Mouse (Mus musculus): ENCODE results near the gene Dgat2. TPM values are rescaled to one million over a fixed set of nuclear protein-coding genes. Genes with fewer than 3 reads are reported as not detected.

The Dgat2 gene
- polyA plus RNA-seq, 1 experiment from 2014 or later: 7.9 TPM

- no peaks in the 10 kb centered on the region for H3K9me3 ChIP-seq (replicated peaks)
- WGBS: 69% methylated on average over 10 of the region's 10 CpGs
- no peak overlapping the region for H3K4me2 ChIP-seq
- no peak overlapping the region for H3K4me3 ChIP-seq
- no peaks in the 10 kb centered on the region for H3K27me3 ChIP-seq
- H3K4me1 ChIP-seq: no peaks in the 10 kb centered on the region
- H3K36me3 ChIP-seq (ENCODE audit: poor library complexity, severe bottlenecking): no peaks in the 10 kb centered on the region
- H3K27ac ChIP-seq: no peak overlapping the region
- ATAC-seq: no peak
- no peak overlapping the region for H3K9ac ChIP-seq
Measured at GRCm38 (mm10) chr7:99171730-99172463, 10.6 kb downstream of the Dgat2 start.

- Histone ChIP-seq H3K4me3 (no peak overlapping the region), H3K9ac (no peak overlapping the region), H3K27ac (no peak overlapping the region), H3K36me3 (ENCODE audit: poor library complexity, severe bottlenecking) (no peaks in the 10 kb centered on the region), H3K27me3 (no peaks in the 10 kb centered on the region), H3K4me1 (no peaks in the 10 kb centered on the region), H3K4me2 (no peak overlapping the region), H3K9me3 (replicated peaks) (no peaks in the 10 kb centered on the region)
- ATAC-seq: no peak
- 95% methylated on average over 6 of the region's 6 CpGs for WGBS
Measured at GRCm38 (mm10) chr7:99170519-99170918, 12.0 kb downstream of the Dgat2 start.

GRCm38 (mm10) chr7:99169717-99170403 lies 12.7 kb downstream of the Dgat2 start:
- ATAC-seq: no peak
- 90% methylated on average over 9 of the region's 9 CpGs for WGBS
- no peak overlapping the region for H3K4me2 ChIP-seq

GRCm38 (mm10) chr7:99168756-99169155 lies 13.8 kb downstream of the Dgat2 start:
- whole genome bisulfite sequencing: 89% methylated on average over 6 of the region's 6 CpGs
- Histone ChIP-seq H3K4me2 (no peak overlapping the region), H3K27ac (no peak overlapping the region), H3K36me3 (ENCODE audit: poor library complexity, severe bottlenecking) (no peaks in the 10 kb centered on the region), H3K9me3 (replicated peaks) (no peaks in the 10 kb centered on the region), H3K4me3 (no peak overlapping the region), H3K4me1 (no peaks in the 10 kb centered on the region), H3K27me3 (no peaks in the 10 kb centered on the region), H3K9ac (no peak overlapping the region)
- ATAC-seq: no peak

More at GRCm38 (mm10) chr7:99169717-99170403, 12.7 kb downstream of the Dgat2 start:
- Histone ChIP-seq H3K9ac (no peak overlapping the region), H3K27ac (no peak overlapping the region), H3K4me3 (no peak overlapping the region), H3K9me3 (replicated peaks) (no peaks in the 10 kb centered on the region), H3K36me3 (ENCODE audit: poor library complexity, severe bottlenecking) (no peaks in the 10 kb centered on the region), H3K4me1 (no peaks in the 10 kb centered on the region), H3K27me3 (no peaks in the 10 kb centered on the region)

- WGBS: 57% methylated on average over 5 of the region's 5 CpGs
- Histone ChIP-seq H3K27ac (no peak overlapping the region), H3K36me3 (ENCODE audit: poor library complexity, severe bottlenecking) (no peaks in the 10 kb centered on the region), H3K4me2 (no peak overlapping the region), H3K27me3 (no peaks in the 10 kb centered on the region), H3K4me3 (no peak overlapping the region), H3K4me1 (no peaks in the 10 kb centered on the region), H3K9me3 (replicated peaks) (no peaks in the 10 kb centered on the region), H3K9ac (no peak overlapping the region)
- no peak for ATAC-seq
Measured at GRCm38 (mm10) chr7:99167939-99168338, 14.6 kb downstream of the Dgat2 start.

- Histone ChIP-seq H3K9ac (no peak overlapping the region), H3K9me3 (replicated peaks) (no peaks in the 10 kb centered on the region), H3K36me3 (ENCODE audit: poor library complexity, severe bottlenecking) (no peaks in the 10 kb centered on the region), H3K4me3 (no peak overlapping the region), H3K27me3 (no peaks in the 10 kb centered on the region), H3K4me2 (no peak overlapping the region), H3K27ac (no peak overlapping the region), H3K4me1 (no peaks in the 10 kb centered on the region)
- ATAC-seq: no peak
- 88% methylated on average over 8 of the region's 8 CpGs for WGBS
Measured at GRCm38 (mm10) chr7:99166159-99166558, 16.4 kb downstream of the Dgat2 start.

- H3K9ac ChIP-seq: no peak overlapping the region
- ATAC-seq: no peak
- no peak overlapping the region for H3K4me2 ChIP-seq
- H3K27me3 ChIP-seq: no peaks in the 10 kb centered on the region
- H3K36me3 ChIP-seq (ENCODE audit: poor library complexity, severe bottlenecking): no peaks in the 10 kb centered on the region
- H3K9me3 ChIP-seq (replicated peaks): no peaks in the 10 kb centered on the region
- 93% methylated on average over 7 of the region's 7 CpGs for WGBS
- no peak overlapping the region for H3K4me3 ChIP-seq
- H3K4me1 ChIP-seq: no peaks in the 10 kb centered on the region
- no peak overlapping the region for H3K27ac ChIP-seq
Measured at GRCm38 (mm10) chr7:99164873-99165410, 17.6 kb downstream of the Dgat2 start.

- Histone ChIP-seq H3K9ac (no peak overlapping the region), H3K27ac (no peak overlapping the region), H3K27me3 (no peaks in the 10 kb centered on the region), H3K4me1 (no peaks in the 10 kb centered on the region), H3K4me3 (no peak overlapping the region), H3K36me3 (ENCODE audit: poor library complexity, severe bottlenecking) (no peaks in the 10 kb centered on the region), H3K4me2 (no peak overlapping the region), H3K9me3 (replicated peaks) (no peaks in the 10 kb centered on the region)
- 91% methylated on average over 7 of the region's 7 CpGs for WGBS
- ATAC-seq: no peak
Measured at GRCm38 (mm10) chr7:99162462-99162861, 20.1 kb downstream of the Dgat2 start.

- 93% methylated on average over 11 of the region's 11 CpGs for WGBS
- no peak for ATAC-seq
- no peak overlapping the region for H3K9ac ChIP-seq
Measured at GRCm38 (mm10) chr7:99161961-99162360, 20.6 kb downstream of the Dgat2 start.

GRCm38 (mm10) chr7:99161529-99161928 lies 21.0 kb downstream of the Dgat2 start:
- Histone ChIP-seq H3K9me3 (replicated peaks) (no peaks in the 10 kb centered on the region), H3K9ac (no peak overlapping the region), H3K4me1 (no peaks in the 10 kb centered on the region), H3K4me3 (no peak overlapping the region), H3K4me2 (no peak overlapping the region), H3K27me3 (no peaks in the 10 kb centered on the region), H3K27ac (no peak overlapping the region), H3K36me3 (ENCODE audit: poor library complexity, severe bottlenecking) (no peaks in the 10 kb centered on the region)
- WGBS: 62% methylated on average over 4 of the region's 4 CpGs
- ATAC-seq: no peak

More at GRCm38 (mm10) chr7:99161961-99162360, 20.6 kb downstream of the Dgat2 start:
- no peak overlapping the region for H3K4me2 ChIP-seq
- no peaks in the 10 kb centered on the region for H3K9me3 ChIP-seq (replicated peaks)
- no peaks in the 10 kb centered on the region for H3K27me3 ChIP-seq
- no peak overlapping the region for H3K4me3 ChIP-seq
- H3K4me1 ChIP-seq: no peaks in the 10 kb centered on the region
- H3K27ac ChIP-seq: no peak overlapping the region
- no peaks in the 10 kb centered on the region for H3K36me3 ChIP-seq (ENCODE audit: poor library complexity, severe bottlenecking)

GRCm38 (mm10) chr7:99160995-99161394 lies 21.5 kb downstream of the Dgat2 start:
- peaks cover 2% of the 10 kb centered on the region; the same call in 1 of the 2 replicates for H3K4me1 ChIP-seq
- 79% methylated on average over 7 of the region's 7 CpGs for WGBS
- no peak overlapping the region for H3K9ac ChIP-seq
- no peaks in the 10 kb centered on the region for H3K9me3 ChIP-seq (replicated peaks)
- no peak overlapping the region for H3K4me2 ChIP-seq
- no peak overlapping the region for H3K4me3 ChIP-seq
- no peaks in the 10 kb centered on the region for H3K27me3 ChIP-seq
- H3K27ac ChIP-seq: no peak overlapping the region
- H3K36me3 ChIP-seq (ENCODE audit: poor library complexity, severe bottlenecking): no peaks in the 10 kb centered on the region
- no peak for ATAC-seq

- Histone ChIP-seq H3K27ac (no peak overlapping the region), H3K27me3 (no peaks in the 10 kb centered on the region), H3K9ac (no peak overlapping the region), H3K4me1 (peaks cover 11% of the 10 kb centered on the region), H3K36me3 (ENCODE audit: poor library complexity, severe bottlenecking) (no peaks in the 10 kb centered on the region), H3K4me3 (no peak overlapping the region), H3K4me2 (no peak overlapping the region), H3K9me3 (replicated peaks) (no peaks in the 10 kb centered on the region)
- no peak for ATAC-seq
- WGBS: 61% methylated on average over 2 of the region's 2 CpGs
Measured at GRCm38 (mm10) chr7:99159446-99159845, 23.1 kb downstream of the Dgat2 start.

Data from forebrain, embryonic 13.5 days (tissue).